Mouse (Mus musculus): ENCODE data around the gene Tmem136. TPM values are rescaled to one million over a fixed set of nuclear protein-coding genes. Genes with fewer than 3 reads are reported as not detected.
A peak's percentile ranks its signal among the peaks of the same experiment; 100 is the strongest.
"Not testable (repeated sequence)": the region's sequence is repeated elsewhere in the genome, so short reads cannot be mapped to it uniquely, and the experiment has no call there.

Tmem136 gene
- polyA plus RNA-seq, 1 experiment from 2014 or later: 5.7 TPM

DNA sequence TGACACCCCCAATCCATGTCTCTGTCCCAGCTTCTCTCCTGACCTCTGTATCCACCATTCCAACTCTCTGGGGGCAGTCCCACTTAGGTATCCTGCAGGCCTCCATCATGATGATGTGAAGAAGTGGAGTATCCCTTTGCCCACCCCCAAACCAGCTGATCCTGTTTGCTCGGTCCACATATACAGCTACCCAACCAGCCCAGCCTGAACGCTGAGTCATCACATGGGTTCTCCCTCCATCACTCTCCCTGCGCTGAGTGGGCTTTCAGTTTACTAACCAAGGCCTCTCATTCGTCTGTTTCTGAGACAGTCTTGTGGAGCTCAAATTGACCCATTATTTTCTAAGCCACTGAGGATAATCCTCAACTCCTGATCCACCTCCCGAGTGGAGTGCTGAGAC lies 15.6 kb upstream of the Tmem136 start:
- H3K9ac ChIP-seq: no peak overlapping the region
- no peaks in the 10 kb centered on the region for H3K9me3 ChIP-seq (replicated peaks)
- H3K27me3 ChIP-seq: no peaks in the 10 kb centered on the region
- H3K27ac ChIP-seq (replicated peaks): no peak overlapping the region
- H3K4me1 ChIP-seq: peaks cover 12% of the 10 kb centered on the region
- no peaks in the 10 kb centered on the region for H3K36me3 ChIP-seq
- no peak overlapping the region for H3K4me2 ChIP-seq (replicated peaks)
- H3K4me3 ChIP-seq (replicated peaks): no peak overlapping the region
- WGBS: 59% methylated on average over 5 of the region's 5 CpGs
- peak; percentile 49; the same call in 1 of the 2 replicates for ATAC-seq (ENCODE audit: insufficient number of reproducible peaks, low FRiP score, low TSS enrichment, low read depth)

DNA sequence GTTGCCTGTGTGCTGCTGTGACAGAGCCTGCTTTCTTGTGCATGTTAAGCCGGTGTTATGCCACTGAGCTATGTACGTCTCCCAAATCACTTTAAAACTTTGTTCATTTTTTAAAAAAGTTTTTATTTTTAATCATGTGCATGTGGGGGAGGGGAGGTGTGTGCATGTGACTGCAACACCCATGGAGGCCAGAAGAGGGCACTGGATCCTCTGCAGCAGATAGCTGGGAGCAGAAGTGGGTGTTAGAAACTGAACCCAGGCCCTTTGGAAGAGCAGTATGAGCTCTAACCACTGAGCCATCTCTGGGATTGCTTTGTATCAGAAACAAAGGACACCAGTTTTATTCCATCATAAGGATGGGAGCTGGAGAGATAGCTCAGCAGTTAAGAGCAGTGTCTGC lies 14.3 kb upstream of the Tmem136 start:
- H3K27me3 ChIP-seq: no peaks in the 10 kb centered on the region
- WGBS: 90% methylated on average over 2 of the region's 2 CpGs
- H3K4me2 ChIP-seq (replicated peaks): no peak overlapping the region
- H3K4me1 ChIP-seq: peaks cover 12% of the 10 kb centered on the region
- no peaks in the 10 kb centered on the region for H3K36me3 ChIP-seq
- no peak for ATAC-seq (ENCODE audit: insufficient number of reproducible peaks, low FRiP score, low TSS enrichment, low read depth)
- H3K9ac ChIP-seq: no peak overlapping the region
- H3K27ac ChIP-seq (replicated peaks): no peak overlapping the region
- no peaks in the 10 kb centered on the region for H3K9me3 ChIP-seq (replicated peaks)
- H3K4me3 ChIP-seq (replicated peaks): no peak overlapping the region

DNA sequence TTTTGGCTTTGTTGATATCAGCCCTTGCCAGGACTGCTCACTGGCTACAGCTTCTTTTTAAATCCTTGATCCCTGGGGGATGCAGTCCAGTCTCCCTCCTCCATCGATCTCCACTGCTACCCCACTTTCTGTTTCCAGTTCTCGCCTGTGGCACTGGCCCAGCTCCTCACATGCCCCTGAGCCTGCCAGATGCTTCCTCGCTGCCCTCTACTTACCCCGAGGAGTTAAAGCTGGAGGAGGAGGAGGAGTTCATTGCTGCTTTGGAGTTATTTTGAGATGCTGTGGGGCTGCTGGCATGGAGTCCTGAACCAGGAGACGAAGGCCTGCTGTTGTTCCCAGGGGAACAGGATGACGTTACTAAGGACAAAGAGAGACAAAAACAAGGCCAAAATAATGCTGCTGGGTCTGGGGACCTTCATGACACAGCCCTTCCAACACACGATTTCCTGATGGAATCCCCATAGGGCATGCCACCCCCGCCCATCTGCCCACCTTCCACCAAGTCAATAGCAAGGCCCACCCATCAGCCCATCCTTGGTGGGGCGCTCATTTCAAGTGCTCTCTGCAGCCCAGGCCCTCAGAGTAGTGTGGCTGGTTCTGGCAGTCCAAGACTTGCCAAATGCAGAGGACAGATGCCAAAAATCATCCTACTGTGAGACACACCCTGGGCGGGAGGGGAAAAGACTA lies 10.9 kb upstream of the Tmem136 start:
- Histone ChIP-seq H3K27me3 (no peaks in the 10 kb centered on the region), H3K4me1 (peaks cover 12% of the 10 kb centered on the region), H3K9me3 (replicated peaks) (no peaks in the 10 kb centered on the region), H3K4me2 (replicated peaks) (no peak overlapping the region), H3K27ac (replicated peaks) (no peak overlapping the region), H3K36me3 (no peaks in the 10 kb centered on the region), H3K9ac (no peak overlapping the region), H3K4me3 (replicated peaks) (no peak overlapping the region)
- ATAC-seq (ENCODE audit: insufficient number of reproducible peaks, low FRiP score, low TSS enrichment, low read depth): no peak
- WGBS: 53% methylated on average over 10 of the region's 10 CpGs

GRCm38 (mm10) chr9:43122379-43122778 lies 6.0 kb upstream of the Tmem136 start:
- WGBS: 59% methylated on average over 1 of the region's 1 CpGs
- ATAC-seq (ENCODE audit: insufficient number of reproducible peaks, low FRiP score, low TSS enrichment, low read depth): no peak
- H3K27ac ChIP-seq (replicated peaks): no peak overlapping the region
- H3K27me3 ChIP-seq: no peaks in the 10 kb centered on the region
- no peak overlapping the region for H3K4me2 ChIP-seq (replicated peaks)
- H3K4me1 ChIP-seq: peaks cover 4% of the 10 kb centered on the region; the same call in 1 of the 2 replicates
- no peak overlapping the region for H3K9ac ChIP-seq
- no peaks in the 10 kb centered on the region for H3K36me3 ChIP-seq
- no peaks in the 10 kb centered on the region for H3K9me3 ChIP-seq (replicated peaks)
- H3K4me3 ChIP-seq (replicated peaks): no peak overlapping the region

- not testable (repeated sequence) for H3K4me1 ChIP-seq; H3K9ac ChIP-seq; H3K36me3 ChIP-seq; H3K27ac ChIP-seq (replicated peaks); H3K27me3 ChIP-seq; H3K9me3 ChIP-seq (replicated peaks); H3K4me3 ChIP-seq (replicated peaks); ATAC-seq (ENCODE audit: insufficient number of reproducible peaks, low FRiP score, low TSS enrichment, low read depth); H3K4me2 ChIP-seq (replicated peaks)
- whole genome bisulfite sequencing: 85% methylated on average over 2 of the region's 2 CpGs
Observed at GRCm38 (mm10) chr9:43121948-43122347, 5.6 kb upstream of the Tmem136 start.

- no peak overlapping the region for H3K4me2 ChIP-seq (replicated peaks)
- H3K36me3 ChIP-seq: peaks cover under 1% of the 10 kb centered on the region; the same call in 1 of the 2 replicates
- no peak for ATAC-seq (ENCODE audit: insufficient number of reproducible peaks, low FRiP score, low TSS enrichment, low read depth)
- H3K9ac ChIP-seq: no peak overlapping the region
- peaks cover 14% of the 10 kb centered on the region for H3K4me1 ChIP-seq
- no peak overlapping the region for H3K27ac ChIP-seq (replicated peaks)
- 73% methylated on average over 6 of the region's 6 CpGs for WGBS
- H3K9me3 ChIP-seq (replicated peaks): no peaks in the 10 kb centered on the region
- no peak overlapping the region for H3K4me3 ChIP-seq (replicated peaks)
- H3K27me3 ChIP-seq: no peaks in the 10 kb centered on the region
Observed at GRCm38 (mm10) chr9:43116997-43117336, 597 bp upstream of the Tmem136 start.

DNA sequence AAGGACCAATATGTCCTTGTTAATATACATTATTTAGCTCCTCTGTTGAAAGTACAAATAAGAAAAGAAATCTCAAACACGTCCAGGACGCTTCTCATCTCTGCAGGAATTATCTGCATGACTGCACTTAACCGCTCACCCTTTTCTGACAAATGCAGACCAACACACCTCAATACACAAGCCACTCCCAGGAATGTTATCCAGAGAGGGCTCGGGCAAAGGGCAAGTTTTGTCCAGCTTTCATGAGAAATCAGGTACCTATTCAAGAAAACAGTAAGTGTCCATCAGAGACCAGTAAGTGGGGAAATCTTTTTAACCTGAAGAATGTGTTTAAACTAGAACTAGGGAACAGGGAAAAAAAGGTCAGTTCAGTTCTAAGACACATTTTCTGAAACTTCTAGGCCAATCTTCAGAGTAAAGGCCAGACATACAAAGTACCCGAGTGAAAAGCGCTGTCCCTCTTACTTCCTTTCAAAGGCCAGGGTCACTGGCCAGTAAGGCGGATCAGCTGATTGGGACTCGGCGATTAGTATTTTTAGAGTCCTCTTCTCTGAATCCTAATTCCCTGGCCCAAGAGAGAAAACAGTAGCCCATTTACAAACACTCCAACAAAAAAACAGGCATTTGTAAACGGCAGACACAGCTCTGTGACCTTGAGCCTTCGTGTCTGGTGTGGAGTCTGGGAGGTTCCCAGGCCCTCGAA lies 788 bp downstream of the Tmem136 start:
- Histone ChIP-seq H3K9ac (peak overlapping the region; percentile 63), H3K36me3 (peaks cover 15% of the 10 kb centered on the region; the same call in 1 of the 2 replicates), H3K9me3 (replicated peaks) (no peaks in the 10 kb centered on the region), H3K4me3 (replicated peaks) (peak overlapping the region; percentile 77), H3K27me3 (no peaks in the 10 kb centered on the region), H3K27ac (replicated peaks) (no peak overlapping the region), H3K4me2 (replicated peaks) (peak overlapping the region; percentile 90), H3K4me1 (peaks cover 14% of the 10 kb centered on the region)
- WGBS: 31% methylated on average over 12 of the region's 12 CpGs
- ATAC-seq (ENCODE audit: insufficient number of reproducible peaks, low FRiP score, low TSS enrichment, low read depth): no peak

GRCm38 (mm10) chr9:43114833-43115232 lies 1.5 kb downstream of the Tmem136 start:
- Histone ChIP-seq H3K9ac (no peak overlapping the region), H3K4me3 (replicated peaks) (no peak overlapping the region), H3K27me3 (no peaks in the 10 kb centered on the region), H3K36me3 (peaks cover 16% of the 10 kb centered on the region; the same call in 1 of the 2 replicates), H3K9me3 (replicated peaks) (no peaks in the 10 kb centered on the region), H3K27ac (replicated peaks) (no peak overlapping the region), H3K4me2 (replicated peaks) (no peak overlapping the region), H3K4me1 (peaks cover 14% of the 10 kb centered on the region)
- ATAC-seq (ENCODE audit: insufficient number of reproducible peaks, low FRiP score, low TSS enrichment, low read depth): no peak
- 71% methylated on average over 4 of the region's 4 CpGs for WGBS

DNA sequence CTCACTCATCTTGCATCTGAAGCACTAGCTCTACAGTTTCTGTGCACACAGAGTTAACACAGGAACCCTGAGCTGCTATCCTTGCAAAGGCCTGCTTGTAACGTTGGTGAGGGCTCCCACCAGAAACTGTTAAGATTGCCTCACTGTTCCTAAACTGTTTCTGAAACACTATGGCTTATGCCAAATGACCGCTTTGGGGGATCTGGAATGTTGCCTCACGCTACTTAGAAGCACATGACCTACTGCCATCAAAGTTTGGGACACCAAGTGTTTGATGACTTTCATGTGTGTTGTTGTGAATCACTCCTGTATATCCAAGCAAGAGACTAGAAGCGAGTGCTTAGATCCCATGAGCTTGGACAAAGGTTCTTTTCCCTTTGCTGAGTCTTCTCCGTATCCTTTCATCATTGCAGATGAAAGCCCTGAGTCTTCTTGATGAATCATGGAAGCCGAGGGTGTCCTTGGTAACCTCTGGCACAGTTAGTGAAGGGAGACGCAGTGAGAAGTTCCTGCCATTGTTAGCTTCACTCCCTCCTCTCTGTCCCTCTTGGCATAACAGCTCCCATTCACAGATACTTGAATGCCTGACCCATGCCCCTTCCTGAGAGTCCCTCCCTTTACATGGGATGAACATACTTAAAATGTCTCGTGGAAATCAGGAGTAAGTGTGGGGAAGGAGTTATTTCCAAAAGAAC lies 5.9 kb downstream of the Tmem136 start:
- no peak overlapping the region for H3K27ac ChIP-seq (replicated peaks)
- WGBS: 79% methylated on average over 8 of the region's 8 CpGs
- H3K27me3 ChIP-seq: no peaks in the 10 kb centered on the region
- H3K36me3 ChIP-seq: peaks cover 16% of the 10 kb centered on the region; the same call in 1 of the 2 replicates
- no peak overlapping the region for H3K9ac ChIP-seq
- ATAC-seq (ENCODE audit: insufficient number of reproducible peaks, low FRiP score, low TSS enrichment, low read depth): no peak
- H3K4me3 ChIP-seq (replicated peaks): no peak overlapping the region
- H3K4me1 ChIP-seq: peaks cover 19% of the 10 kb centered on the region
- H3K4me2 ChIP-seq (replicated peaks): no peak overlapping the region
- H3K9me3 ChIP-seq (replicated peaks): no peaks in the 10 kb centered on the region

- WGBS: 81% methylated on average over 7 of the region's 7 CpGs
- H3K4me3 ChIP-seq (replicated peaks): no peak overlapping the region
- no peaks in the 10 kb centered on the region for H3K9me3 ChIP-seq (replicated peaks)
- no peak overlapping the region for H3K4me2 ChIP-seq (replicated peaks)
- no peak overlapping the region for H3K27ac ChIP-seq (replicated peaks)
- no peak overlapping the region for H3K9ac ChIP-seq
- peaks cover 16% of the 10 kb centered on the region; the same call in 1 of the 2 replicates for H3K36me3 ChIP-seq
- ATAC-seq (ENCODE audit: insufficient number of reproducible peaks, low FRiP score, low TSS enrichment, low read depth): no peak
- peaks cover 18% of the 10 kb centered on the region; the same call in 1 of the 2 replicates for H3K4me1 ChIP-seq
- no peaks in the 10 kb centered on the region for H3K27me3 ChIP-seq
Observed at GRCm38 (mm10) chr9:43109125-43109524, 7.2 kb downstream of the Tmem136 start.

DNA sequence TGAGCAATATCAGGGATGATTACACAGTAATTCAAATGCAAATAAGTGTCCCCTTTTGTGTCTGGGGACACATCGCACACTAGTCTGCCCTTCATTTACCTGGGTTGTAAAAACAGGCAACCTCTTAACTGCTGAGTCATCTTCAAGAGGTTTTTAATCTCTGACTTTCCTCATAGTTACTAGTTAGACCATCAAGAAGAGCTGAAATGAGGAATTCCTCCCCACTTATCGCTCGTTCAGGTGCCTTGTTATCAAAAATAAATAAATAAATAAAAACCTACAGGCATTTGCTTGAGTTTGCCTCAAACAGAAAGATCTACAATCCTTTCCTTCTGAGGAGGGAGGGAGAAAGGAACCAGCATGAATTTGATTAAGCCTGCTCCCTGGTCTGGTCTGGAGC lies 7.6 kb downstream of the Tmem136 start:
- Histone ChIP-seq H3K36me3 (peaks cover 16% of the 10 kb centered on the region; the same call in 1 of the 2 replicates), H3K9ac (no peak overlapping the region), H3K27me3 (no peaks in the 10 kb centered on the region), H3K27ac (replicated peaks) (no peak overlapping the region), H3K4me2 (replicated peaks) (no peak overlapping the region), H3K4me3 (replicated peaks) (no peak overlapping the region), H3K9me3 (replicated peaks) (no peaks in the 10 kb centered on the region), H3K4me1 (peaks cover 21% of the 10 kb centered on the region)
- 91% methylated on average over 3 of the region's 3 CpGs for WGBS
- no peak for ATAC-seq (ENCODE audit: insufficient number of reproducible peaks, low FRiP score, low TSS enrichment, low read depth)

Data from embryonic facial prominence, embryonic 15.5 days (tissue).